Mouse (Mus musculus): ENCODE results near the gene Zfr.

GRCm38 (mm10) chr15:12211577-12211976 is 93.9 kb downstream of the Zfr start:
- TF ChIP-seq CTCF (IDR thresholded peaks at IDR 0.05; ENCODE audit: insufficient read depth, low read length), result no peak
- no peak for TF ChIP-seq POLR2A (IDR thresholded peaks at IDR 0.05; ENCODE audit: borderline replicate concordance, extremely low read depth, low read depth, low read length)
